Mouse (Mus musculus): ENCODE data around the gene Pdgfa. TPM values are rescaled to one million over a fixed set of nuclear protein-coding genes. Genes with fewer than 3 reads are reported as not detected.

Pdgfa gene
- polyA plus RNA-seq, 1 experiment from 2014 or later, result 69.2 TPM

- Histone ChIP-seq H3K36me3 (ENCODE audit: control insufficient read depth, insufficient read depth, low read length) (no peaks in the 10 kb centered on the region), H3K9ac (ENCODE audit: low read length) (no peak overlapping the region), H3K4me1 (replicated peaks; ENCODE audit: control insufficient read depth, insufficient read depth, low read length) (peaks cover 7% of the 10 kb centered on the region), H3K27ac (ENCODE audit: low read depth) (no peak overlapping the region), H3K4me3 (ENCODE audit: low read depth, low read length) (no peak overlapping the region), H3K4me2 (ENCODE audit: low read length) (no peak overlapping the region), H3K9me3 (ENCODE audit: control insufficient read depth, low read length) (no peaks in the 10 kb centered on the region), H3K27me3 (replicated peaks; ENCODE audit: control insufficient read depth, insufficient read depth, low read length) (no peaks in the 10 kb centered on the region)
- ATAC-seq (replicated peaks; ENCODE audit: low FRiP score, low TSS enrichment, low read depth) (no peak; the same call in 1 of the 2 replicates), DNase-seq (ENCODE audit: low spot score) (no peak)
- WGBS, result 63% methylated on average over 10 of the region's 10 CpGs
Observed at GRCm38 (mm10) chr5:138929879-138930507, 67.2 kb downstream of the Pdgfa start.

Other genes starting within 250 kb of the Pdgfa start
- gene Fam20c, start 242.9 kb downstream of the Pdgfa start, polyA plus RNA-seq (2014; fragmentation: Nextera tagmentation; extraction: Ambion mirVana), result 10.4 and 11.8 TPM in 2 replicates
- not detected in 2 replicates for gene Gm5294, start 177.3 kb downstream of the Pdgfa start, polyA plus RNA-seq (2014; fragmentation: Nextera tagmentation; extraction: Ambion mirVana)
- gene Prkar1b, start 152.6 kb upstream of the Pdgfa start, polyA plus RNA-seq (2014; fragmentation: Nextera tagmentation; extraction: Ambion mirVana), result 25.6 and 26.7 TPM in 2 replicates
- gene Dnaaf5, start 152.9 kb upstream of the Pdgfa start, polyA plus RNA-seq (2014; fragmentation: Nextera tagmentation; extraction: Ambion mirVana), result 7.4 and 7.9 TPM in 2 replicates
- 54.7 and 63.9 TPM in 2 replicates for gene Sun1, start 203.3 kb upstream of the Pdgfa start, polyA plus RNA-seq (2014; fragmentation: Nextera tagmentation; extraction: Ambion mirVana)